12 mouse cellular contexts compared by ENCODE assay signal in genomic region chr3:98814101-98814670, GRCm38 (mm10). TPM values are rescaled to one million over a fixed set of nuclear protein-coding genes. Genes with fewer than 3 reads are reported as not detected.
DNase-seq lines count a peak whose midpoint lies in the region; ATAC-seq and TF ChIP-seq lines count a peak whose summit lies in the region.
"Had no signal": no experiment of that assay in that cellular context is flagged by ENCODE, and none has a peak within 500 bp of the region (broad histone marks: within the 10 kb centered on the region; RNA-seq: fewer than 3 reads in every experiment).

Hsd3b6 (minus strand) TSS chr3:98814443.

- ATAC-seq in heart, embryonic 12.5 days (ENCODE audit: insufficient number of reproducible peaks, low FRiP score): peak; percentile 66
- no peak for ATAC-seq in embryonic facial prominence, embryonic 13.5 days (ENCODE audit: insufficient number of reproducible peaks, insufficient read depth, low FRiP score, low TSS enrichment, low read depth)
- no peak for ATAC-seq in lung, postnatal 0 days

- H3K9me3 ChIP-seq in heart, embryonic 12.5 days (replicated peaks): no peaks in the 10 kb centered on the region
- no peaks in the 10 kb centered on the region for H3K9me3 ChIP-seq in embryonic facial prominence, embryonic 13.5 days
- no peaks in the 10 kb centered on the region for H3K9me3 ChIP-seq in lung, postnatal 0 days (ENCODE audit: low read length)
- H3K9me3 ChIP-seq: hindbrain, embryonic 13.5 days had no signal

- no peak for DNase-seq in heart, adult 11 months
- no peak for DNase-seq in testis, postnatal 14 days (ENCODE audit: low spot score)
- DNase-seq in lung, postnatal 0 days (ENCODE audit: low spot score): no peak
- DNase-seq in thymus, postnatal 10 days (ENCODE audit: low spot score in 2 of 2): no peak
- DNase-seq: cerebellum, adult 2 months; heart, adult 18-20 months; kidney, adult 8-10 months; lung, embryonic 14.5 days had no signal

- no peak for TF ChIP-seq POLR2A in testis, adult 2 months (IDR thresholded peaks at IDR 0.05; ENCODE audit: control insufficient read depth, low read depth, low read length)

- H3K4me2 ChIP-seq in heart, embryonic 12.5 days: no peak within 1 kb of the TSS
- no peak within 1 kb of the TSS for H3K4me2 ChIP-seq in embryonic facial prominence, embryonic 13.5 days
- H3K4me2 ChIP-seq in lung, postnatal 0 days (replicated peaks; ENCODE audit: low read depth, low read length): no peak within 1 kb of the TSS
- H3K4me2 ChIP-seq: hindbrain, embryonic 13.5 days; lung, embryonic 14.5 days had no signal

- no peak within 1 kb of the TSS for H3K9ac ChIP-seq in heart, embryonic 12.5 days
- H3K9ac ChIP-seq in embryonic facial prominence, embryonic 13.5 days: no peak within 1 kb of the TSS
- no peak within 1 kb of the TSS for H3K9ac ChIP-seq in lung, postnatal 0 days (replicated peaks; ENCODE audit: low read depth)
- H3K9ac ChIP-seq: hindbrain, embryonic 13.5 days; lung, embryonic 14.5 days had no signal

- peaks cover 2% of the 10 kb centered on the region; the same call in 1 of the 2 replicates for H3K4me1 ChIP-seq in heart, embryonic 12.5 days (replicated peaks)
- H3K4me1 ChIP-seq in testis, adult 2 months (ENCODE audit: control insufficient read depth, insufficient read depth, low read length): no peaks in the 10 kb centered on the region
- H3K4me1 ChIP-seq in embryonic facial prominence, embryonic 13.5 days: no peaks in the 10 kb centered on the region
- H3K4me1 ChIP-seq in lung, postnatal 0 days (ENCODE audit: insufficient read depth, low read depth, low read length): no peaks in the 10 kb centered on the region
- H3K4me1 ChIP-seq: hindbrain, embryonic 13.5 days had no signal

- no peak for TF ChIP-seq CTCF in testis, adult 2 months (IDR thresholded peaks at IDR 0.05; ENCODE audit: control insufficient read depth, insufficient read depth, insufficient replicate concordance, low read depth, low read length)
- TF ChIP-seq CTCF in lung, postnatal 0 days (IDR thresholded peaks at IDR 0.05): no peak

- no peak within 1 kb of the TSS for H3K4me3 ChIP-seq in heart, embryonic 12.5 days
- H3K4me3 ChIP-seq in testis, adult 2 months (ENCODE audit: control insufficient read depth, low read depth, low read length): no peak within 1 kb of the TSS; the same call in 1 of the 2 replicates
- H3K4me3 ChIP-seq in embryonic facial prominence, embryonic 13.5 days: no peak within 1 kb of the TSS
- no peak within 1 kb of the TSS for H3K4me3 ChIP-seq in lung, postnatal 0 days (ENCODE audit: low read depth, low read length)
- H3K4me3 ChIP-seq: hindbrain, embryonic 13.5 days had no signal

- no peaks in the 10 kb centered on the region for H3K27me3 ChIP-seq in heart, embryonic 12.5 days (replicated peaks)
- H3K27me3 ChIP-seq in testis, adult 2 months (ENCODE audit: control insufficient read depth, insufficient read depth, low read length): no peaks in the 10 kb centered on the region
- H3K27me3 ChIP-seq in embryonic facial prominence, embryonic 13.5 days: no peaks in the 10 kb centered on the region
- H3K27me3 ChIP-seq in lung, postnatal 0 days (replicated peaks; ENCODE audit: insufficient read depth, low read length): no peaks in the 10 kb centered on the region
- H3K27me3 ChIP-seq: hindbrain, embryonic 13.5 days had no signal

- H3K36me3 ChIP-seq in heart, embryonic 12.5 days: no peaks in the 10 kb centered on the region
- no peaks in the 10 kb centered on the region for H3K36me3 ChIP-seq in testis, adult 2 months (ENCODE audit: control insufficient read depth, insufficient read depth, low read length)
- H3K36me3 ChIP-seq in embryonic facial prominence, embryonic 13.5 days: no peaks in the 10 kb centered on the region
- no peaks in the 10 kb centered on the region for H3K36me3 ChIP-seq in lung, postnatal 0 days (ENCODE audit: insufficient read depth, low read length)
- H3K36me3 ChIP-seq: hindbrain, embryonic 13.5 days had no signal

- no peak for TF ChIP-seq EP300 in lung, postnatal 0 days (IDR thresholded peaks at IDR 0.05)

- 60% methylated on average over 6 of the region's 6 CpGs for WGBS in heart, embryonic 12.5 days
- 62% methylated on average over 6 of the region's 6 CpGs for WGBS in embryonic facial prominence, embryonic 13.5 days
- 45% methylated on average over 6 of the region's 6 CpGs for WGBS in lung, postnatal 0 days

- no peak within 1 kb of the TSS for H3K27ac ChIP-seq in heart, embryonic 12.5 days (ENCODE audit: poor library complexity, severe bottlenecking)
- H3K27ac ChIP-seq in testis, adult 2 months (ENCODE audit: control insufficient read depth, insufficient read depth, low read depth, low read length): peak within 1 kb of the TSS; percentile 25; the same call in 1 of the 2 replicates
- H3K27ac ChIP-seq in embryonic facial prominence, embryonic 13.5 days: no peak within 1 kb of the TSS
- no peak within 1 kb of the TSS for H3K27ac ChIP-seq in lung, postnatal 0 days (ENCODE audit: low read length)
- H3K27ac ChIP-seq: hindbrain, embryonic 13.5 days had no signal

RNA-seq across cellular contexts. Expression of gene Hsd3b6, which starts in this region (rescaled TPM):
- 135 and 143 TPM in 2 replicates for polyA plus RNA-seq in heart, embryonic 12.5 days (2016; fragmentation: Nextera tagmentation; extraction: Ambion mirVana)
- 68.8 and 97.3 TPM in 2 replicates for polyA plus RNA-seq in testis, adult 2 months (2012; rRNA removed)
- polyA plus RNA-seq in embryonic facial prominence, embryonic 13.5 days (2015; fragmentation: Nextera tagmentation; extraction: Ambion mirVana): 12.8 and 16.5 TPM in 2 replicates
- polyA plus RNA-seq in lung, postnatal 0 days (2015; fragmentation: Nextera tagmentation; extraction: Ambion mirVana): not detected in 2 replicates
- polyA plus RNA-seq: cerebellum, adult 2 months had no signal

Comparison
In these comparisons a context has a peak if more than half of its experiments do, and no peak if none do; other contexts are left out.
1. RNA of gene Hsd3b6 (polyA plus RNA-seq): 135 to 143 TPM in heart, embryonic 12.5 days, 68.8 to 97.3 TPM in testis, adult 2 months and 12.8 to 16.5 TPM in embryonic facial prominence, embryonic 13.5 days; not detected in lung, postnatal 0 days; every median in the first group is over 10 times any median in the second.